Mouse (Mus musculus): ENCODE measurements at regions not wholly inside any gene's neighbourhood (a gene's known extent, or its start where the extent isn't known, plus 50 kb on each side); places are given as distances from the start of the nearest gene placed in this dataset.
"Not testable (repeated sequence)": the region's sequence is repeated elsewhere in the genome, so short reads cannot be mapped to it uniquely, and the experiment has no call there.

GRCm38 (mm10) chr12:45561362-45561761, 486.9 kb upstream of the Stxbp6 start:
- no peaks in the 10 kb centered on the region for H3K4me1 ChIP-seq (ENCODE audit: control insufficient read depth, insufficient read depth, low read length)
- H3K4me2 ChIP-seq (ENCODE audit: low read depth, low read length), result no peak overlapping the region
- H3K27me3 ChIP-seq (replicated peaks; ENCODE audit: control insufficient read depth, insufficient read depth, low read length), result no peaks in the 10 kb centered on the region
- no peak for ATAC-seq
- H3K27ac ChIP-seq (ENCODE audit: low read length), result no peak overlapping the region
- H3K4me3 ChIP-seq (ENCODE audit: low read length), result no peak overlapping the region
- H3K9me3 ChIP-seq (ENCODE audit: control insufficient read depth, low read length), result no peaks in the 10 kb centered on the region
- WGBS, result 47% methylated on average over 1 of the region's 1 CpGs
- no peak overlapping the region for H3K9ac ChIP-seq (ENCODE audit: low read depth, low read length)
- no peaks in the 10 kb centered on the region for H3K36me3 ChIP-seq (ENCODE audit: control insufficient read depth, insufficient read depth, low read length)

DNA sequence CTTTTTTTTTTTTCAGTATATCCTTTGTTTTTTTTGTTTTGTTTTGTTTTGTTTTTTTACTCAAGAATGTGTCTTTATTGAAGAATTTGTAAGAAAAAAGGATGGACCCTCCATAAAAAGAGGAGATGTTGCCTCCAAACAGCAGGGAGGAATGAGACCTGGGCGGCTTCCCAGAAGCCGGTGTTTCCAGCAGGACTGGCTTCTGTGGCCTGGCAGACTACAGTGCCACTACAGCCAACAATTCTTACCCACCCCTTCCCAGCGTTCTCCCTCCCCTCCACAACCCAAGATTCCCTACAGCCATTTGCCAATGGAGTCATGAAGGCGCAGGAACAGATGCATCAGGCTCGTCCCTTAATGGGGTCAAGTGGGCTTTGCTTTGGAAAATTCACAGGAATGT, 475.4 kb upstream of the Stxbp6 start:
- ATAC-seq; H3K4me3 ChIP-seq (ENCODE audit: low read length); H3K27ac ChIP-seq (ENCODE audit: low read length); H3K4me2 ChIP-seq (ENCODE audit: low read depth, low read length); H3K36me3 ChIP-seq (ENCODE audit: control insufficient read depth, insufficient read depth, low read length); H3K9ac ChIP-seq (ENCODE audit: low read depth, low read length); H3K27me3 ChIP-seq (replicated peaks; ENCODE audit: control insufficient read depth, insufficient read depth, low read length); H3K9me3 ChIP-seq (ENCODE audit: control insufficient read depth, low read length); H3K4me1 ChIP-seq (ENCODE audit: control insufficient read depth, insufficient read depth, low read length): not testable (repeated sequence)
- WGBS, result 80% methylated on average over 5 of the region's 5 CpGs

GRCm38 (mm10) chr12:45519554-45519953, 445.0 kb upstream of the Stxbp6 start:
- Histone ChIP-seq H3K4me1 (ENCODE audit: control insufficient read depth, insufficient read depth, low read length) (no peaks in the 10 kb centered on the region), H3K9me3 (ENCODE audit: control insufficient read depth, low read length) (no peaks in the 10 kb centered on the region), H3K27me3 (replicated peaks; ENCODE audit: control insufficient read depth, insufficient read depth, low read length) (no peaks in the 10 kb centered on the region), H3K9ac (ENCODE audit: low read depth, low read length) (no peak overlapping the region), H3K4me3 (ENCODE audit: low read length) (no peak overlapping the region), H3K27ac (ENCODE audit: low read length) (no peak overlapping the region), H3K36me3 (ENCODE audit: control insufficient read depth, insufficient read depth, low read length) (no peaks in the 10 kb centered on the region), H3K4me2 (ENCODE audit: low read depth, low read length) (no peak overlapping the region)
- ATAC-seq, result no peak

DNA sequence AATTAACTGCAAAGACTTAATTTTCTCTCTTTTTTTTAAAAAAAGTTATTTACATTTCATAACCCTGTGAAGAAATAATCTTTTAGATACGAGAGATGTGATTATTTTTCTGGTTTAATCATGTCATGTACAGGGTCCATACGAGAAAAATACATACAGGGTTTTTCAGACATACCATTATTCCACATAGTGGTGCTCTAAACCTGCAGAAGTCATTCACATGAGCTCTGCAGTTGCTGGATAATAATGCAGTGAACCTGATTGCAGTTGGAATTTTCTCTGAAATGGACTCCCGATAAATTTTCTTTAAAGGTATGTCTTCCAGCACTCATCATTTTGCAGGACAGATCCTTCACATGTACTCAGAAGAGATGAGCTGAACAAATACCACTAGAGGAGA, 439.9 kb upstream of the Stxbp6 start:
- Histone ChIP-seq H3K9me3 (ENCODE audit: control insufficient read depth, low read length) (no peaks in the 10 kb centered on the region), H3K4me1 (ENCODE audit: control insufficient read depth, insufficient read depth, low read length) (no peaks in the 10 kb centered on the region), H3K27ac (ENCODE audit: low read length) (no peak overlapping the region), H3K4me3 (ENCODE audit: low read length) (no peak overlapping the region), H3K36me3 (ENCODE audit: control insufficient read depth, insufficient read depth, low read length) (no peaks in the 10 kb centered on the region), H3K4me2 (ENCODE audit: low read depth, low read length) (no peak overlapping the region), H3K9ac (ENCODE audit: low read depth, low read length) (no peak overlapping the region), H3K27me3 (replicated peaks; ENCODE audit: control insufficient read depth, insufficient read depth, low read length) (no peaks in the 10 kb centered on the region)
- no peak for ATAC-seq
- WGBS, result 71% methylated on average over 3 of the region's 3 CpGs

- Histone ChIP-seq H3K9ac (ENCODE audit: low read depth, low read length) (no peak overlapping the region), H3K27ac (ENCODE audit: low read length) (no peak overlapping the region), H3K27me3 (replicated peaks; ENCODE audit: control insufficient read depth, insufficient read depth, low read length) (no peaks in the 10 kb centered on the region), H3K4me1 (ENCODE audit: control insufficient read depth, insufficient read depth, low read length) (no peaks in the 10 kb centered on the region), H3K4me3 (ENCODE audit: low read length) (no peak overlapping the region), H3K4me2 (ENCODE audit: low read depth, low read length) (no peak overlapping the region), H3K36me3 (ENCODE audit: control insufficient read depth, insufficient read depth, low read length) (no peaks in the 10 kb centered on the region), H3K9me3 (ENCODE audit: control insufficient read depth, low read length) (no peaks in the 10 kb centered on the region)
- ATAC-seq, result no peak
- WGBS, result 40% methylated on average over 7 of the region's 7 CpGs
Measured at GRCm38 (mm10) chr12:45507400-45507982, 433.0 kb upstream of the Stxbp6 start.

- H3K27me3 ChIP-seq (replicated peaks; ENCODE audit: control insufficient read depth, insufficient read depth, low read length), result no peaks in the 10 kb centered on the region
- no peak overlapping the region for H3K9ac ChIP-seq (ENCODE audit: low read depth, low read length)
- WGBS, result 64% methylated on average over 6 of the region's 6 CpGs
- ATAC-seq, result no peak
- H3K4me2 ChIP-seq (ENCODE audit: low read depth, low read length), result no peak overlapping the region
- no peak overlapping the region for H3K4me3 ChIP-seq (ENCODE audit: low read length)
- no peaks in the 10 kb centered on the region for H3K4me1 ChIP-seq (ENCODE audit: control insufficient read depth, insufficient read depth, low read length)
- no peaks in the 10 kb centered on the region for H3K9me3 ChIP-seq (ENCODE audit: control insufficient read depth, low read length)
- no peak overlapping the region for H3K27ac ChIP-seq (ENCODE audit: low read length)
- no peaks in the 10 kb centered on the region for H3K36me3 ChIP-seq (ENCODE audit: control insufficient read depth, insufficient read depth, low read length)
Measured at GRCm38 (mm10) chr12:45499834-45500233, 425.3 kb upstream of the Stxbp6 start.

- Histone ChIP-seq H3K9me3 (ENCODE audit: control insufficient read depth, low read length) (no peaks in the 10 kb centered on the region), H3K9ac (ENCODE audit: low read depth, low read length) (no peak overlapping the region), H3K4me2 (ENCODE audit: low read depth, low read length) (no peak overlapping the region), H3K4me3 (ENCODE audit: low read length) (no peak overlapping the region), H3K36me3 (ENCODE audit: control insufficient read depth, insufficient read depth, low read length) (no peaks in the 10 kb centered on the region), H3K27me3 (replicated peaks; ENCODE audit: control insufficient read depth, insufficient read depth, low read length) (no peaks in the 10 kb centered on the region), H3K4me1 (ENCODE audit: control insufficient read depth, insufficient read depth, low read length) (no peaks in the 10 kb centered on the region), H3K27ac (ENCODE audit: low read length) (no peak overlapping the region)
- no peak for ATAC-seq
Measured at GRCm38 (mm10) chr12:45498230-45498629, 423.7 kb upstream of the Stxbp6 start.

DNA sequence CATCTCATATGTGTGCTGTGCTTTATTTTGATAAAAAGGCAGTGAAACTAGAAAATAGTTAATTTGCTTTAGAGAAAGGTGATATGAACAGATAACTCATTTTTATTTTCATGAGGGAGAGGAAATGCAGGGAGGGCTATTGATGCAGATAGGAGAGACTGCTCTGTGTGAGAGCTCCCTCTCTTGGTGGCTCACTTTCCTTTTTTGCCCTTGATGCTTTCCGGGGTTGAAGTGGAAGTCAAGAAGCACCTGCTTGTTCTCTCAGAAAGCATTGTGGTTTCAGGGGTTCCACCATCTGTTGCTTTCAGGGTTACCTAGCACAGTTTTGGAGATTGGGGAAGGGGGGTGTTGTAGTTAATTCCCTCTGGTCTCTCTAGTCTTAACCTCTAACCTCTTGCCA, 414.5 kb upstream of the Stxbp6 start:
- Histone ChIP-seq H3K4me3 (ENCODE audit: low read length) (no peak overlapping the region), H3K9me3 (ENCODE audit: control insufficient read depth, low read length) (no peaks in the 10 kb centered on the region), H3K4me2 (ENCODE audit: low read depth, low read length) (no peak overlapping the region), H3K27me3 (replicated peaks; ENCODE audit: control insufficient read depth, insufficient read depth, low read length) (no peaks in the 10 kb centered on the region), H3K4me1 (ENCODE audit: control insufficient read depth, insufficient read depth, low read length) (no peaks in the 10 kb centered on the region), H3K9ac (ENCODE audit: low read depth, low read length) (no peak overlapping the region), H3K27ac (ENCODE audit: low read length) (no peak overlapping the region), H3K36me3 (ENCODE audit: control insufficient read depth, insufficient read depth, low read length) (no peaks in the 10 kb centered on the region)
- WGBS, result 67% methylated on average over 1 of the region's 1 CpGs
- no peak for ATAC-seq

GRCm38 (mm10) chr12:45476881-45477280, 402.4 kb upstream of the Stxbp6 start:
- Histone ChIP-seq H3K27me3 (replicated peaks; ENCODE audit: control insufficient read depth, insufficient read depth, low read length) (no peaks in the 10 kb centered on the region), H3K27ac (ENCODE audit: low read length) (no peak overlapping the region), H3K9ac (ENCODE audit: low read depth, low read length) (no peak overlapping the region), H3K4me2 (ENCODE audit: low read depth, low read length) (no peak overlapping the region), H3K9me3 (ENCODE audit: control insufficient read depth, low read length) (no peaks in the 10 kb centered on the region), H3K36me3 (ENCODE audit: control insufficient read depth, insufficient read depth, low read length) (no peaks in the 10 kb centered on the region), H3K4me3 (ENCODE audit: low read length) (no peak overlapping the region), H3K4me1 (ENCODE audit: control insufficient read depth, insufficient read depth, low read length) (no peaks in the 10 kb centered on the region)
- ATAC-seq, result no peak

DNA sequence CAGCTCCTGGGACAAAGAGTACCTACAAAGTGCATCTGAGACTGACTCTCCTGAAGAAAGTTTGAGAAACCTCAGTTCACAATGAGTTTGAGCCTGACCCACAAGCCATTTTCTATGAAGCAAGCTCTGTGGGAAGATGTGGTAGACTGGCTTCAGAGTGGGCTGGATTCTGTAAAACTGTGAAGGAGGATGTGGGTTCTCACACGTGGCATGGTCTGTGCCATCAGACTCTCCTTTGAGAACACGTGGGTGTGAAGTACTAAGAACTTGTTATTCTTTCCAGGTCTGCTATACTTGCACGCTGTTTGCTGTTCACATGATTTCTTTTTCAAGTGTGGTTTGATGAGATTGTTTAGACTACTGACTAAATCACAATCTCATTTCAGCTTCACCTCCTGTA, 393.6 kb upstream of the Stxbp6 start:
- Histone ChIP-seq H3K4me1 (ENCODE audit: control insufficient read depth, insufficient read depth, low read length) (no peaks in the 10 kb centered on the region), H3K4me3 (ENCODE audit: low read length) (no peak overlapping the region), H3K36me3 (ENCODE audit: control insufficient read depth, insufficient read depth, low read length) (no peaks in the 10 kb centered on the region), H3K27ac (ENCODE audit: low read length) (no peak overlapping the region), H3K4me2 (ENCODE audit: low read depth, low read length) (no peak overlapping the region), H3K27me3 (replicated peaks; ENCODE audit: control insufficient read depth, insufficient read depth, low read length) (no peaks in the 10 kb centered on the region), H3K9me3 (ENCODE audit: control insufficient read depth, low read length) (no peaks in the 10 kb centered on the region), H3K9ac (ENCODE audit: low read depth, low read length) (no peak overlapping the region)
- 67% methylated on average over 3 of the region's 3 CpGs for WGBS
- ATAC-seq, result no peak
